Mouse (Mus musculus) ES-E14 (cell line): ENCODE measurements at regions not wholly inside any gene's neighbourhood (a gene's known extent, or its start where the extent isn't known, plus 50 kb on each side); places are given as distances from the start of the nearest gene placed in this dataset.

ENCODE experiments used
- CHD2 ChIP-seq: IDR thresholded peaks from 2 replicates; pipeline ENCODE4 v1.6.1; 2014; ENCODE audit warnings: mild to moderate bottlenecking, low read depth, low read length, inconsistent platforms
- HCFC1 ChIP-seq: IDR thresholded peaks from 2 replicates; pipeline ENCODE4 v1.6.1; 2012; ENCODE audit warnings: low read length, inconsistent platforms, borderline replicate concordance; ENCODE audit not compliant: insufficient read depth
- MAFK ChIP-seq: IDR thresholded peaks from 2 replicates; pipeline ENCODE4 v1.6.1; 2014; ENCODE audit warnings: mild to moderate bottlenecking, low read depth, low read length, inconsistent platforms; ENCODE audit not compliant: insufficient read depth
- ZC3H11A ChIP-seq: IDR thresholded peaks from 2 replicates; pipeline ENCODE4 v1.6.1; 2012; ENCODE audit warnings: low read depth, mild to moderate bottlenecking, inconsistent platforms, low read length, borderline replicate concordance
- ZNF384 ChIP-seq: IDR thresholded peaks from 2 replicates; pipeline ENCODE4 v1.6.1; 2012; ENCODE audit warnings: low read depth, low read length, inconsistent platforms

GRCm38 (mm10) chr13:6261458-6261857 lies 286.5 kb upstream of the Pitrm1 start:
- no peak for TF ChIP-seq HCFC1
- no peak for TF ChIP-seq MAFK
- TF ChIP-seq ZC3H11A, result no peak
- TF ChIP-seq CHD2, result no peak
- no peak for TF ChIP-seq ZNF384
